Mouse (Mus musculus) forebrain, embryonic 12.5 days (tissue): ENCODE results near the gene Olfr523. TPM values are rescaled to one million over a fixed set of nuclear protein-coding genes. Genes with fewer than 3 reads are reported as not detected.

Experiments used
- ATAC-seq: fragments of 200-750 bp; cut with Nextera tagmentation; 2 replicates; pipeline ENCODE4 v1.8.0; 2017; ENCODE audit warnings: moderate TSS enrichment; ENCODE audit not compliant: low FRiP score
- H3K27ac ChIP-seq: fragments of 300-500 bp; sonication (generic); 2 replicates; pipeline ENCODE4 v1.5.1; 2016; ENCODE audit warnings: mild to moderate bottlenecking
- H3K27me3 ChIP-seq: fragments of 300-500 bp; sonication (generic); 2 replicates; pipeline ENCODE4 v1.6.1; 2016; ENCODE audit warnings: mild to moderate bottlenecking
- H3K36me3 ChIP-seq: fragments of 300-500 bp; sonication (generic); replicated peaks from 2 replicates; pipeline ENCODE4 v1.6.1; 2016; ENCODE audit warnings: mild to moderate bottlenecking
- H3K4me1 ChIP-seq: fragments of 300-500 bp; sonication (generic); 2 replicates; pipeline ENCODE4 v1.6.1; 2016
- H3K4me2 ChIP-seq: fragments of 300-500 bp; sonication (generic); 2 replicates; pipeline ENCODE4 v1.6.1; 2016; ENCODE audit warnings: mild to moderate bottlenecking, moderate library complexity
- H3K4me3 ChIP-seq: fragments of 300-500 bp; sonication (generic); replicated peaks from 2 replicates; pipeline ENCODE4 v1.5.1; 2016; ENCODE audit warnings: mild to moderate bottlenecking
- H3K9ac ChIP-seq: fragments of 300-500 bp; sonication (generic); 2 replicates; pipeline ENCODE4 v1.6.1; 2016; ENCODE audit warnings: mild to moderate bottlenecking
- H3K9me3 ChIP-seq: fragments of 300-500 bp; sonication (generic); 2 replicates; pipeline ENCODE4 v1.6.1; 2016
- WGBS: fragments of 180-500 bp; shearing (Covaris S2); methylation state at CpG from one replicate; pipeline ENCODE4 v1.1.7; 2016; 5-methylcytosine and 5-hydroxymethylcytosine counted together
- polyA plus RNA-seq: library from polyadenylated mRNA; unstranded; fragments of >200 nt; fragmentation: Nextera tagmentation; extraction: Ambion mirVana; gene quantifications from 2 replicates; pipeline ENCODE4 v1.2.1, GENCODE M21; 2016

Olfr523 gene
- polyA plus RNA-seq, 1 experiment from 2014 or later, result 0.05 TPM

DNA sequence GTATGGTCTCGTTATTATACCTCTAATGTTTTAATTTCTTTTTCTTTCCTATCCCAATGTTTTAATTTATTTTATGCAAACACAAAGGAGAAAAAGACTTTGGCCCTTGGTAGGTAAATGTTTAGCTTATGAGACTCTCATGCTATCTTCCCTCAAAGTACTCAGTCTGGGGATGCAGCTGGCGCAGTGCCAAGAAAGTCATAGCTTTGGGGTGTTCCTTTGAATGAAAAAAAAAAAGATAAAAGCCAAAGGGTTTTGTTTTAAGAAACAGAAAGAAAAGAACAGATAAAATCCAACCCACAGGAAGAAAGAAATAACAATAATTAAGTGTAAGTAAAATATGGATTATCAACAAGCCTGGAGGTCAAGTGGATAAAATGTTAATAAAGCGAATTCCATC, 35.7 kb downstream of the Olfr523 start:
- no peak overlapping the region for H3K9ac ChIP-seq

DNA sequence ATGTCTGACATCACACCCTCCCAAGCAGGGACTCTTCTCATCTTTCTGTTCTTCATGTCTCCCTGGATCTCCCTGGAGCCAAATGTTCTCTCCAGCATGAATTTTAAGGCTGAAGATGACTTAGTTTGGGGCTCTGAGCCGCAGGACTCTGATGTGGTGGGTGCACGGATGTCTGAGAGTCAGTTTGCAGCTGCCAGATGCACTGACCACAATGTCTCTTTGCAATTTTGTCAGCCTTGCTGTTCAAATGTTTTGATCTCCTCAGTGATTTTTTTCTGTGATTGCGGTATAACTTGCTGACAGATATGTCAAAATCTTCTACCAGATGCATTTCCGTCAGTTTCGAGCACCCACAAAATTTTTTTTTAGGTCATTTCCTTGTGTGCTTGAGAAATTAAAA, 40.8 kb downstream of the Olfr523 start:
- Histone ChIP-seq H3K27ac (no peak overlapping the region), H3K36me3 (no peaks in the 10 kb centered on the region), H3K4me3 (no peak overlapping the region), H3K9me3 (no peaks in the 10 kb centered on the region), H3K4me2 (no peak overlapping the region), H3K4me1 (no peaks in the 10 kb centered on the region), H3K27me3 (no peaks in the 10 kb centered on the region), H3K9ac (no peak overlapping the region)
- ATAC-seq, result no peak
- 90% methylated on average over 5 of the region's 5 CpGs for WGBS

More for the DNA sequence above, 35.7 kb downstream of the Olfr523 start:
- H3K4me1 ChIP-seq, result no peaks in the 10 kb centered on the region
- no peaks in the 10 kb centered on the region for H3K27me3 ChIP-seq
- no peaks in the 10 kb centered on the region for H3K36me3 ChIP-seq
- ATAC-seq, result no peak
- 88% methylated on average over 3 of the region's 3 CpGs for WGBS
- no peaks in the 10 kb centered on the region for H3K9me3 ChIP-seq
- H3K4me3 ChIP-seq, result no peak overlapping the region
- no peak overlapping the region for H3K4me2 ChIP-seq
- H3K27ac ChIP-seq, result no peak overlapping the region

DNA sequence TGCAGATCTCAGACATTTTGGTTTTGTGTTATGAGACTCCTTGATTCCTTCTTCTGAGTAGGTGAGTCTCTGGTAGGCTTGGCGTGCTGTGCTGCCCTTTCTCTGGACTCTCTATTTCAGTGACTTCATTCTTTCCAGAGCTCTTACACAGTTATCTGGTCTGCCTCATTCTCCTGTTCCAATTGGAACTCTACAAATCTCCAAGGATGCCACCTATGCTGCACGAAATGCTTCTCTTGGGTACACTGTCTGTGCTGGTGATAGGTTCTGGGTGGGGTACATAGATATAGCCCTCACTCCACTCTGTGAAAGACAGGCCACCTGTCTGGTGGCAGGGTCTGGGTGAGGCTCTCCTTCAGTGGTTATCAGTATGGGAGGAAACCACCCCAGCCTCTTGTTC, 45.0 kb downstream of the Olfr523 start, which contains the start of gene Cd163l1:
Cd163l1 (plus strand) TSS at position 301 of the 400 bp plus-strand sequence.
- Histone ChIP-seq H3K27ac (no peak within 1 kb of the TSS), H3K4me3 (no peak within 1 kb of the TSS), H3K9me3 (no peaks in the 10 kb centered on the region), H3K4me2 (no peak within 1 kb of the TSS), H3K9ac (no peak within 1 kb of the TSS), H3K27me3 (no peaks in the 10 kb centered on the region), H3K36me3 (no peaks in the 10 kb centered on the region), H3K4me1 (no peaks in the 10 kb centered on the region)
- no peak for ATAC-seq
- 88% methylated on average over 2 of the region's 2 CpGs for WGBS

DNA sequence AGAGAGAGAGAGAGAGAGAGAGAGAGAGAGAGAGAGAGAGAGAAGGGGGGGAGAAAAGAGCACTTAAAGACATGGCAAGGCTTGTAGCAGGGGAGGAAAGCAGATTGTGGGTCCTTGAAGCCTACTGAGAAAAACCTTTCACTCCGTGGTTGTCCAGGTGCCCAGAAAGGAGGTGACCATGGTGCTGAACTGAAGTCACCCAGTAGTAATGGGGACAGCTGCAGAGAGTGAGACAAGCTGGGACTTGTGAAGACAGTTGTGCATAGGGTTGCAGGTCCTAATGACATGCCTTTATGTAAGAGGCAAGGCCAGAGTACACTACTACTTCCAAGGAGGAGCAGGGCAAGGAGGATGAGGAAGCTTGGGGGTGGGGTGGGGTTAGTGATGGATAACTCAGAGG, 46.3 kb downstream of the Olfr523 start:
- Histone ChIP-seq H3K27me3 (no peaks in the 10 kb centered on the region), H3K4me2 (no peak overlapping the region), H3K9me3 (no peaks in the 10 kb centered on the region), H3K4me1 (no peaks in the 10 kb centered on the region), H3K27ac (no peak overlapping the region), H3K4me3 (no peak overlapping the region), H3K36me3 (no peaks in the 10 kb centered on the region), H3K9ac (no peak overlapping the region)
- ATAC-seq, result no peak
- 28% methylated on average over 1 of the region's 1 CpGs for WGBS

DNA sequence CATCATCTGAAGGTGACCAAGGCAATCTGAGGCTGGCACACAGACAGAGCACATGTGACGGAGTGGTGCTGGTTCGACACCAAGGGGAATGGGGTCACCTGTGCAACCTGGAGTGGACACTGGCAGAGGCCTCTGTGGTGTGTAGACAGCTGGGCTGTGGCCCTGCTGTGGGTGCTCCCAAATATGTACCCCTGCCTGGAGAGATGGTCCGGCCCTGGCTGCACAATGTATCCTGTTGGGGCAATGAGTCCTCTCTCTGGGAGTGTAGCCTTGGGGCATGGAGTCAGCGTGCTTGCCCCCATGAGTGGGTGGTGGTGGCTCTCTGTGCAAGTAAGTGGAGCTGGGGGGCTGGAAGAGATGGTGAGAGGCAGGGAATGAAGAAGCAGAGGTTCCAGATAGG, 47.4 kb downstream of the Olfr523 start:
- H3K4me3 ChIP-seq, result no peak overlapping the region
- no peaks in the 10 kb centered on the region for H3K9me3 ChIP-seq
- ATAC-seq, result no peak
- WGBS, result 78% methylated on average over 4 of the region's 4 CpGs
- no peak overlapping the region for H3K4me2 ChIP-seq
- no peak overlapping the region for H3K9ac ChIP-seq
- H3K27me3 ChIP-seq, result no peaks in the 10 kb centered on the region
- no peak overlapping the region for H3K27ac ChIP-seq
- H3K4me1 ChIP-seq, result no peaks in the 10 kb centered on the region
- H3K36me3 ChIP-seq, result no peaks in the 10 kb centered on the region

DNA sequence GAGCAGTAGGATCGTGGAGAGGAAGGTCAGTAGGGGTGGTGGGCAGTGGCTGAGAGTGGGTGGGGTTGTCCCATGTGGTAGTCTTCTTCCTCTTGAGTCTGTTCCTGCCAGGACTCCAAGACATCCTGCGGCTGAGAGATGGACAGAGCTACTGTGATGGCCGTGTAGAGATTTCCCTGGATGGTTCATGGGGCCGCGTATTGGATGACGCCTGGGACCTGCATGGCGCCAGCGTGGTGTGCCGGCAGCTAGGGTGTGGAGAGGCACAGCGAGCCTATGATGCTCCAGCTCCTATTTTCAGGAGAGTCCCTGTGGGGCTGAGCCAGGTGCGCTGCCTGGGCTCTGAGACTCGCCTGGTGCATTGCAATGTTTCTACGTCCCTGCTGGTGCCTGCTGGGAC, 51.2 kb downstream of the Olfr523 start:
- no peak for ATAC-seq
- 90% methylated on average over 13 of the region's 13 CpGs for WGBS

More for the DNA sequence above, 51.2 kb downstream of the Olfr523 start:
- Histone ChIP-seq H3K27ac (no peak overlapping the region), H3K4me3 (no peak overlapping the region), H3K9me3 (no peaks in the 10 kb centered on the region), H3K9ac (no peak overlapping the region), H3K36me3 (no peaks in the 10 kb centered on the region), H3K27me3 (no peaks in the 10 kb centered on the region), H3K4me1 (no peaks in the 10 kb centered on the region), H3K4me2 (no peak overlapping the region)

Other genes with a start within 250 kb of the Olfr523 start
- gene Utf1, start 229.4 kb upstream of the Olfr523 start, polyA plus RNA-seq, result not detected in 2 replicates
- 0.64 and 0.74 TPM in 2 replicates for gene 6430531B16Rik, start 194.5 kb upstream of the Olfr523 start, polyA plus RNA-seq
- gene Adam8, start 180.7 kb upstream of the Olfr523 start, polyA plus RNA-seq, result 3.2 and 3.6 TPM in 2 replicates
- gene Zfp511, start 136.8 kb upstream of the Olfr523 start, polyA plus RNA-seq, result 47.2 and 56.2 TPM in 2 replicates
- 75.6 and 84.8 TPM in 2 replicates for gene Tubgcp2, start 136.5 kb upstream of the Olfr523 start, polyA plus RNA-seq
- 2.3 and 3.1 TPM in 2 replicates for gene Msx3, start 124.1 kb upstream of the Olfr523 start, polyA plus RNA-seq
- 21.5 and 22.3 TPM in 2 replicates for gene Caly, start 90.7 kb upstream of the Olfr523 start, polyA plus RNA-seq
- gene Prap1, start 79.8 kb upstream of the Olfr523 start, polyA plus RNA-seq, result not detected in 2 replicates
- gene Fuom, start 70.8 kb upstream of the Olfr523 start, polyA plus RNA-seq, result 17.4 and 17.9 TPM in 2 replicates
- 9.3 and 11.1 TPM in 2 replicates for gene Paox, start 57.4 kb upstream of the Olfr523 start, polyA plus RNA-seq
- gene Echs1, start 56.7 kb upstream of the Olfr523 start, polyA plus RNA-seq, result 136 and 137 TPM in 2 replicates
- gene Mtg1, start 35.7 kb upstream of the Olfr523 start, polyA plus RNA-seq, result 28.2 and 28.9 TPM in 2 replicates
- gene Sprn, start 18.3 kb upstream of the Olfr523 start, polyA plus RNA-seq, result 1.8 and 1.9 TPM in 2 replicates
- gene Olfr522, start 8.5 kb upstream of the Olfr523 start, polyA plus RNA-seq, result not detected in 2 replicates
- not detected in 2 replicates for gene Olfr524, start 32.7 kb downstream of the Olfr523 start, polyA plus RNA-seq
- 0.11 TPM in 1 of 2 replicates, not detected in the other for gene Cd163l1, start 45.0 kb downstream of the Olfr523 start, polyA plus RNA-seq
- gene 5830411N06Rik, start 74.1 kb downstream of the Olfr523 start, polyA plus RNA-seq, result not detected in 2 replicates
- not detected in 2 replicates for gene Olfr525, start 147.6 kb downstream of the Olfr523 start, polyA plus RNA-seq
- gene Olfr527, start 160.8 kb downstream of the Olfr523 start, polyA plus RNA-seq, result not detected in 2 replicates
- gene Olfr60, start 188.5 kb downstream of the Olfr523 start, polyA plus RNA-seq, result not detected in 2 replicates
- not detected in 2 replicates for gene Olfr530, start 203.1 kb downstream of the Olfr523 start, polyA plus RNA-seq
- not detected in 2 replicates for gene Olfr531, start 229.7 kb downstream of the Olfr523 start, polyA plus RNA-seq
- gene Olfr532, start 248.4 kb downstream of the Olfr523 start, polyA plus RNA-seq, result not detected in 2 replicates